Mouse (Mus musculus) lung, postnatal 0 days (tissue): Measurements from ENCODE around the gene Emilin1.

ENCODE experiments used
- CTCF ChIP-seq: IDR thresholded peaks from 2 replicates; pipeline ENCODE4 v1.5.1; 2016; ENCODE audit warnings: antibody characterized with exemption, mild to moderate bottlenecking
- EP300 ChIP-seq: IDR thresholded peaks from 2 replicates; pipeline ENCODE4 v1.6.1; 2016; ENCODE audit warnings: antibody characterized with exemption, mild to moderate bottlenecking, control low read depth

DNA sequence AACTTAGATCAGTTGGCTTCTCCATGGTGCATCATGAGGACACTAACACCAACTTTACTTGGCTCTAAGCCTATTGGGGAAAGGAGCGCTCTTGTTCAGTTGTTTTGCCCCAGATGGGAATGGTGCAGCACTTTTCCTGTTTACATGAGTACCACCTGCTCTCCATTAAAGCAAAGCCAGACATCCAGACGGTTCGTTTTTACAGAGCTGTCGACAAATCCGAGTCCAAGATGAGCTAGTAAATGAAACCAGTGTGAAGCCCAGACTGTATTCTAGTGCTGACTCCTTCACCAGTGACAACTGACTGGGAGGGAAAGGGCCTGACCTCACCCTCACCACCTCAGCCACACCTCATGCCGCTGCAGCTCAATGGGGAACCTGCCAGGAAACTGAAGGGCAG is 34.6 kb upstream of the Emilin1 start:
- no peak for TF ChIP-seq CTCF
- TF ChIP-seq EP300, result no peak
